Mouse (Mus musculus): Measurements from ENCODE around the gene Plagl2.
"Not testable (repeated sequence)": the region's sequence is repeated elsewhere in the genome, so short reads cannot be mapped to it uniquely, and the experiment has no call there.

Gene Plagl2

GRCm38 (mm10) chr2:153241250-153242014 is at the start of gene Plagl2, which contains the start of gene Pofut1:
Gene Plagl2, minus strand, starts transcription at chr2:153241426.
Gene Pofut1, plus strand, starts transcription at chr2:153241533.
- DNase-seq (ENCODE audit: low read depth, low spot score) = peak; percentile 79

GRCm38 (mm10) chr2:153287835-153288234 is 46.6 kb upstream of the Plagl2 start:
- DNase-seq (ENCODE audit: low read depth, low spot score) = no peak

GRCm38 (mm10) chr2:153286524-153286923 is 45.3 kb upstream of the Plagl2 start:
- DNase-seq (ENCODE audit: low read depth, low spot score) = no peak

- no peak for DNase-seq (ENCODE audit: low read depth, low spot score)
These were observed 42.7 kb upstream of the Plagl2 start for GRCm38 (mm10) chr2:153283919-153284318.

GRCm38 (mm10) chr2:153278357-153278756 is 37.1 kb upstream of the Plagl2 start:
- no peak for DNase-seq (ENCODE audit: low read depth, low spot score)

- not testable (repeated sequence) for DNase-seq (ENCODE audit: low read depth, low spot score)
These were observed 35.6 kb upstream of the Plagl2 start for GRCm38 (mm10) chr2:153276846-153277245.

GRCm38 (mm10) chr2:153276440-153276839 is 35.2 kb upstream of the Plagl2 start:
- DNase-seq (ENCODE audit: low read depth, low spot score) = no peak

GRCm38 (mm10) chr2:153275577-153275976 is 34.4 kb upstream of the Plagl2 start:
- not testable (repeated sequence) for DNase-seq (ENCODE audit: low read depth, low spot score)

- no peak for DNase-seq (ENCODE audit: low read depth, low spot score)
These were observed 33.7 kb upstream of the Plagl2 start for GRCm38 (mm10) chr2:153274919-153275247.

- not testable (repeated sequence) for DNase-seq (ENCODE audit: low read depth, low spot score)
These were observed 33.1 kb upstream of the Plagl2 start for GRCm38 (mm10) chr2:153274200-153274918.

GRCm38 (mm10) chr2:153270231-153270915 is 29.1 kb upstream of the Plagl2 start:
- not testable (repeated sequence) for DNase-seq (ENCODE audit: low read depth, low spot score)

GRCm38 (mm10) chr2:153267331-153267730 is 26.1 kb upstream of the Plagl2 start:
- no peak for DNase-seq (ENCODE audit: low read depth, low spot score)

- DNase-seq (ENCODE audit: low read depth, low spot score) = no peak
These were observed 21.8 kb upstream of the Plagl2 start for GRCm38 (mm10) chr2:153263053-153263452.

GRCm38 (mm10) chr2:153259864-153260674 is 18.8 kb upstream of the Plagl2 start:
- DNase-seq (ENCODE audit: low read depth, low spot score) = no peak

- DNase-seq (ENCODE audit: low read depth, low spot score) = no peak
These were observed 18.0 kb upstream of the Plagl2 start for GRCm38 (mm10) chr2:153259030-153259863.

- DNase-seq (ENCODE audit: low read depth, low spot score) = no peak
These were observed 15.4 kb upstream of the Plagl2 start for GRCm38 (mm10) chr2:153256604-153257003.

- no peak for DNase-seq (ENCODE audit: low read depth, low spot score)
These were observed 8.5 kb upstream of the Plagl2 start for GRCm38 (mm10) chr2:153249751-153250150.

- no peak for DNase-seq (ENCODE audit: low read depth, low spot score)
These were observed 930 bp upstream of the Plagl2 start for GRCm38 (mm10) chr2:153242156-153242555.

- DNase-seq (ENCODE audit: low read depth, low spot score) = no peak
These were observed 458 bp downstream of the Plagl2 start for GRCm38 (mm10) chr2:153240701-153241235.

GRCm38 (mm10) chr2:153239860-153240480 is 1.3 kb downstream of the Plagl2 start:
- DNase-seq (ENCODE audit: low read depth, low spot score) = no peak

Measured in embryo, embryonic 11.5 days (tissue).